Mouse (Mus musculus): ENCODE measurements around the gene Spata31d1d.

The Spata31d1d gene

DNA sequence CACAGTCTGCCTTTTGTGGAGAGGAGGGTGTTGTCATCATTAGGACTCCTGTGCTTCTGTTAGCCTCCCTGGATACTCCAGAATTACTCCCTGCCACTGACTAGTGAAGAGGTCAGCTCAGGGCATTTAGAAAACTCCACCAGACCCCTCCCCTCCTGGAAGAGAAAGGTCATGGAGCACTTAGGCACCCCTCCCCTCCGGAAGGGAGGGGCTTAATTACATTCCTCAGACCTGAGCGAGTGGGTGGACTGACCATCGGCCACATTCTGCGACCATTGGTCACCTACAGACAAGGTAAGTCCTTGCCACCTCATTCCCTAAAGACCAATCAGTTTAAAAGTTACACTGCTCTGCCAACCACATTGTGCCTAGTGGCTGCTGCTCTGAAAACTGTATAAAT, 52.2 kb downstream of the Spata31d1d start:
- DNase-seq (ENCODE audit: low spot score in 2 of 2): no peak

DNA sequence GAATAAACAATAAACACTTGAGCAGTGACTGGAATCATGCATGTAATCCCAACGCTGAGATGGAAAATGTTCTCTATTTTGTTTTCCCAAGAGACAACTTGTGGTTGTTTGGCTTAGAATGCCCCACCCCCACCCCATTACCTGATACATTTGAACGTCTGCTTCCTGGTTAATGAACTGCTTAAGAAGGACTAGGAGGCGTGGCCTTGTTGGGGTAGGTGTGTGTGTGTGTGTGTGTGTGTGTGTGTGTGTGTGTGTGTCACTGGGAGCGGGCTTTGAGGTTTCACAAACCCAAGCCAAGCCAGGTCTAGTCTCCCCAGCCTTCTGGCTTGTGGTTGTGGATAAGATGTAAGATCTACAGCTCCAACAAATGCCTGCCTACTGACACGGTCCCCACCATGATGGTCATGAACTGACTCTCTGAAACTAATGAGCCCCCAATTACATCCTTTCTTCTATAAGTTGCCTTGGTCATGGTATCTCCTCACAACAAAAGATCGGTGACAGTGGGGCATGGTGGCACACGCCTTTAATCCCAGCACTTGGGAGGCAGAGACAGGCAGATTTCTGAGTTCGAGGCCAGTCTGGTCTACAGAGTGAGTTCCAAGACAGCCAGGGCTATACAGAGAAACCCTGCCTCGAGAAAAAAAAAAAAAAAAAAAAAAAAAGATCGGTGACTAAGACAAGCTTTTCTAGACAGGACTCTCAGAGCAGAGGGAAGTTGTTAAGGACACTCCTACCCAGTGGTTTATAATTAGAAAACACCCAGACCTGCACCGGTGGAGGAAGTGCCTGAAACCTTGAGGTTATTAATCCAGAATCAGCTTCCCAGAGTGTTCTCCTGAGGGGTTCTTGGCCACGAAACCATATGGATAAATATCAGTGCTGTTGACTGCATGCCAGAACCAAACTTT, 55.0 kb downstream of the Spata31d1d start:
- DNase-seq (ENCODE audit: low spot score in 2 of 2): no peak
